Mouse (Mus musculus) embryonic facial prominence, embryonic 11.5 days (tissue): ENCODE results near the gene Nrp2. TPM values are rescaled to one million over a fixed set of nuclear protein-coding genes. Genes with fewer than 3 reads are reported as not detected.

Source experiments
- ATAC-seq: fragments of 200-750 bp; cut with Nextera tagmentation; replicated peaks from 2 replicates; pipeline ENCODE4 v1.8.0; 2017; ENCODE audit warnings: low read depth; ENCODE audit not compliant: insufficient number of reproducible peaks, low FRiP score, low TSS enrichment
- DNase-seq: peaks from one replicate; pipeline ENCODE4 v3.0.0-alpha.2; 2015; ENCODE audit warnings: low spot score
- H3K27ac ChIP-seq: fragments of 300-500 bp; sonication (generic); replicated peaks from 2 replicates; pipeline ENCODE4 v1.5.1; 2014; ENCODE audit warnings: mild to moderate bottlenecking, low read depth, low read length, control low read depth
- H3K27me3 ChIP-seq: fragments of 300-500 bp; sonication (generic); 2 replicates; pipeline ENCODE4 v1.6.1; 2014; ENCODE audit warnings: mild to moderate bottlenecking, low read length, moderate library complexity, mixed read lengths; ENCODE audit not compliant: control insufficient read depth, insufficient read depth
- H3K36me3 ChIP-seq: fragments of 300-500 bp; sonication (generic); replicated peaks from 2 replicates; pipeline ENCODE4 v1.6.1; 2014; ENCODE audit warnings: low read depth, mild to moderate bottlenecking, low read length, moderate library complexity, mixed read lengths; ENCODE audit not compliant: control insufficient read depth, insufficient read depth
- H3K4me1 ChIP-seq: fragments of 300-500 bp; sonication (generic); 2 replicates; pipeline ENCODE4 v1.6.1; 2014; ENCODE audit warnings: low read length, mixed read lengths; ENCODE audit not compliant: control insufficient read depth, insufficient read depth
- H3K4me2 ChIP-seq: fragments of 300-500 bp; sonication (generic); 2 replicates; pipeline ENCODE4 v1.6.1; 2014; ENCODE audit warnings: low read depth, mild to moderate bottlenecking, control low read depth, low read length, moderate library complexity
- H3K4me3 ChIP-seq: fragments of 300-500 bp; sonication (generic); 2 replicates; pipeline ENCODE4 v1.5.1; 2014; ENCODE audit warnings: low read depth, low read length, control low read depth
- H3K9ac ChIP-seq: fragments of 300-500 bp; sonication (generic); replicated peaks from 2 replicates; pipeline ENCODE4 v1.6.1; 2014; ENCODE audit warnings: mild to moderate bottlenecking, control low read depth, low read length
- H3K9me3 ChIP-seq: fragments of 300-500 bp; sonication (generic); replicated peaks from 2 replicates; pipeline ENCODE4 v1.6.1; 2016; ENCODE audit warnings: mild to moderate bottlenecking, low read length, inconsistent platforms, mixed read lengths; ENCODE audit not compliant: control insufficient read depth
- WGBS: fragments of 180-500 bp; shearing (Covaris S2); extraction: QIAGEN DNeasy Blood & Tissue Kit; methylation state at CpG from one replicate; pipeline ENCODE4 v1.1.7; 2014; 5-methylcytosine and 5-hydroxymethylcytosine counted together
- polyA plus RNA-seq: library from polyadenylated mRNA; unstranded; fragments of >200 nt; fragmentation: Nextera tagmentation; extraction: Ambion mirVana; gene quantifications from 2 replicates; pipeline ENCODE4 v1.2.1, GENCODE M21; 2014

Gene Nrp2
- polyA plus RNA-seq, 1 experiment from 2014 or later, result 20.2 TPM

- Histone ChIP-seq H3K9ac (no peak overlapping the region), H3K36me3 (no peaks in the 10 kb centered on the region; the same call in 1 of the 2 replicates), H3K4me3 (no peak overlapping the region), H3K4me2 (no peak overlapping the region), H3K9me3 (no peaks in the 10 kb centered on the region), H3K4me1 (no peaks in the 10 kb centered on the region), H3K27ac (no peak overlapping the region), H3K27me3 (no peaks in the 10 kb centered on the region)
- no peak for DNase-seq
- WGBS, result 67% methylated on average over 5 of the region's 5 CpGs
- no peak for ATAC-seq
Observed at GRCm38 (mm10) chr1:62734420-62734931, 31.4 kb downstream of the Nrp2 start.

GRCm38 (mm10) chr1:62734980-62735379 is 31.9 kb downstream of the Nrp2 start:
- 87% methylated on average over 4 of the region's 4 CpGs for WGBS
- ATAC-seq (no peak), DNase-seq (no peak)
- Histone ChIP-seq H3K9ac (no peak overlapping the region), H3K4me3 (no peak overlapping the region), H3K9me3 (no peaks in the 10 kb centered on the region), H3K36me3 (no peaks in the 10 kb centered on the region; the same call in 1 of the 2 replicates), H3K27me3 (no peaks in the 10 kb centered on the region), H3K27ac (no peak overlapping the region), H3K4me2 (no peak overlapping the region), H3K4me1 (no peaks in the 10 kb centered on the region)

- Histone ChIP-seq H3K4me2 (no peak overlapping the region), H3K4me1 (no peaks in the 10 kb centered on the region), H3K9me3 (no peaks in the 10 kb centered on the region), H3K4me3 (no peak overlapping the region), H3K9ac (no peak overlapping the region), H3K27ac (no peak overlapping the region), H3K27me3 (no peaks in the 10 kb centered on the region), H3K36me3 (no peaks in the 10 kb centered on the region; the same call in 1 of the 2 replicates)
- 82% methylated on average over 4 of the region's 4 CpGs for WGBS
- DNase-seq, result no peak
- ATAC-seq, result no peak
Observed at GRCm38 (mm10) chr1:62735835-62736234, 32.8 kb downstream of the Nrp2 start.

GRCm38 (mm10) chr1:62736455-62737012 is 33.4 kb downstream of the Nrp2 start:
- Histone ChIP-seq H3K4me2 (no peak overlapping the region), H3K9me3 (no peaks in the 10 kb centered on the region), H3K9ac (no peak overlapping the region), H3K36me3 (no peaks in the 10 kb centered on the region; the same call in 1 of the 2 replicates), H3K27me3 (no peaks in the 10 kb centered on the region), H3K4me1 (no peaks in the 10 kb centered on the region), H3K27ac (no peak overlapping the region), H3K4me3 (no peak overlapping the region)
- ATAC-seq, result no peak
- 73% methylated on average over 8 of the region's 8 CpGs for WGBS
- DNase-seq, result no peak

- DNase-seq, result no peak
- 91% methylated on average over 11 of the region's 11 CpGs for WGBS
Observed at GRCm38 (mm10) chr1:62738165-62738564, 35.1 kb downstream of the Nrp2 start.

GRCm38 (mm10) chr1:62742092-62742491 is 39.0 kb downstream of the Nrp2 start:
- Histone ChIP-seq H3K9me3 (no peaks in the 10 kb centered on the region), H3K27me3 (no peaks in the 10 kb centered on the region), H3K27ac (no peak overlapping the region), H3K36me3 (no peaks in the 10 kb centered on the region; the same call in 1 of the 2 replicates), H3K4me1 (no peaks in the 10 kb centered on the region), H3K9ac (no peak overlapping the region), H3K4me3 (no peak overlapping the region), H3K4me2 (no peak overlapping the region)
- WGBS, result 47% methylated on average over 3 of the region's 3 CpGs
- ATAC-seq (no peak), DNase-seq (no peak)

More at GRCm38 (mm10) chr1:62738165-62738564, 35.1 kb downstream of the Nrp2 start:
- H3K4me3 ChIP-seq, result no peak overlapping the region
- no peak overlapping the region for H3K4me2 ChIP-seq
- no peak overlapping the region for H3K27ac ChIP-seq
- no peaks in the 10 kb centered on the region for H3K9me3 ChIP-seq
- no peaks in the 10 kb centered on the region for H3K4me1 ChIP-seq
- ATAC-seq, result no peak
- H3K27me3 ChIP-seq, result no peaks in the 10 kb centered on the region
- H3K36me3 ChIP-seq, result no peaks in the 10 kb centered on the region; the same call in 1 of the 2 replicates
- H3K9ac ChIP-seq, result no peak overlapping the region

- Histone ChIP-seq H3K4me1 (no peaks in the 10 kb centered on the region), H3K4me3 (no peak overlapping the region), H3K4me2 (no peak overlapping the region), H3K27ac (no peak overlapping the region), H3K9me3 (no peaks in the 10 kb centered on the region), H3K9ac (no peak overlapping the region), H3K27me3 (no peaks in the 10 kb centered on the region), H3K36me3 (no peaks in the 10 kb centered on the region; the same call in 1 of the 2 replicates)
- WGBS, result 20% methylated on average over 8 of the region's 8 CpGs
- ATAC-seq, result peak; percentile 62; the same call in 1 of the 2 replicates
- DNase-seq, result peak; percentile 33
Observed at GRCm38 (mm10) chr1:62743064-62743694, 40.1 kb downstream of the Nrp2 start.

GRCm38 (mm10) chr1:62745889-62746288 is 42.8 kb downstream of the Nrp2 start:
- DNase-seq (no peak), ATAC-seq (no peak)
- H3K27ac ChIP-seq, result no peak overlapping the region
- 89% methylated on average over 8 of the region's 8 CpGs for WGBS
- no peaks in the 10 kb centered on the region for H3K36me3 ChIP-seq
- H3K9me3 ChIP-seq, result no peaks in the 10 kb centered on the region
- H3K27me3 ChIP-seq, result no peaks in the 10 kb centered on the region
- H3K9ac ChIP-seq, result no peak overlapping the region
- no peaks in the 10 kb centered on the region; the same call in 1 of the 2 replicates for H3K4me1 ChIP-seq
- no peak overlapping the region for H3K4me2 ChIP-seq
- H3K4me3 ChIP-seq, result no peak overlapping the region
